17 mouse cellular contexts compared by ENCODE assay signal in genomic region chr1:164548071-164548470, GRCm38 (mm10).
DNase-seq lines count a peak whose midpoint lies in the region; ATAC-seq lines count a peak whose summit lies in the region.
"Had no signal": no experiment of that assay in that cellular context is flagged by ENCODE, and none has a peak within 500 bp of the region (broad histone marks: within the 10 kb centered on the region; RNA-seq: fewer than 3 reads in every experiment).

No protein-coding gene starts in this region.

- ATAC-seq in frontal cortex, adult (ENCODE audit: low TSS enrichment), result no peak
- ATAC-seq: activated CD4-positive, CD25-positive, alpha-beta regulatory T cell, adult 4 months had no signal

- DNase-seq in cerebellum, adult 18-20 months, result peak; percentile 6 to 7
- no peak for DNase-seq in cerebellum, adult 11 months
- DNase-seq in frontal cortex, postnatal 36 days (ENCODE audit: low spot score in 2 of 2), result peak; percentile 21 to 44
- peak; percentile 11 to 62 for DNase-seq in left cerebral cortex, adult 8-10 months (ENCODE audit: low spot score in 2 of 2)
- no peak for DNase-seq in left cerebral cortex, postnatal 10 days (ENCODE audit: extremely low spot score in 1 of 2, low spot score in 2 of 2)
- DNase-seq in right cerebral cortex, postnatal 36 days (ENCODE audit: low spot score in 2 of 2), result peak; percentile 18 to 22
- no peak for DNase-seq in layer of hippocampus, adult 8-10 months (ENCODE audit: low spot score in 2 of 2)
- DNase-seq: adrenal gland, postnatal 10 days; gastrocnemius, adult 2 months; kidney, adult 11 months; kidney, postnatal 4 days; layer of hippocampus, adult 9-11 months; liver; lung, postnatal 36 days; midbrain, embryonic 14.5 days had no signal

- intact Hi-C loops in left cerebral cortex, postnatal 10 days (cut with DNase I), result no loop called here

Comparison
In these comparisons a context has a peak if more than half of its experiments do, and no peak if none do; other contexts are left out.
1. DNase-seq: peak in cerebellum, adult 18-20 months (2 of 2), frontal cortex, postnatal 36 days (2 of 2), left cerebral cortex, adult 8-10 months (2 of 2) and right cerebral cortex, postnatal 36 days (2 of 2); none in cerebellum, adult 11 months (single experiment), left cerebral cortex, postnatal 10 days (0 of 2) and layer of hippocampus, adult 8-10 months (0 of 2).